Mouse (Mus musculus): Measurements from ENCODE around the gene Hcfc2. TPM values are rescaled to one million over a fixed set of nuclear protein-coding genes. Genes with fewer than 3 reads are reported as not detected.

Gene Hcfc2
- polyA plus RNA-seq, 1 experiment from 2014 or later: 39.2 TPM

DNA sequence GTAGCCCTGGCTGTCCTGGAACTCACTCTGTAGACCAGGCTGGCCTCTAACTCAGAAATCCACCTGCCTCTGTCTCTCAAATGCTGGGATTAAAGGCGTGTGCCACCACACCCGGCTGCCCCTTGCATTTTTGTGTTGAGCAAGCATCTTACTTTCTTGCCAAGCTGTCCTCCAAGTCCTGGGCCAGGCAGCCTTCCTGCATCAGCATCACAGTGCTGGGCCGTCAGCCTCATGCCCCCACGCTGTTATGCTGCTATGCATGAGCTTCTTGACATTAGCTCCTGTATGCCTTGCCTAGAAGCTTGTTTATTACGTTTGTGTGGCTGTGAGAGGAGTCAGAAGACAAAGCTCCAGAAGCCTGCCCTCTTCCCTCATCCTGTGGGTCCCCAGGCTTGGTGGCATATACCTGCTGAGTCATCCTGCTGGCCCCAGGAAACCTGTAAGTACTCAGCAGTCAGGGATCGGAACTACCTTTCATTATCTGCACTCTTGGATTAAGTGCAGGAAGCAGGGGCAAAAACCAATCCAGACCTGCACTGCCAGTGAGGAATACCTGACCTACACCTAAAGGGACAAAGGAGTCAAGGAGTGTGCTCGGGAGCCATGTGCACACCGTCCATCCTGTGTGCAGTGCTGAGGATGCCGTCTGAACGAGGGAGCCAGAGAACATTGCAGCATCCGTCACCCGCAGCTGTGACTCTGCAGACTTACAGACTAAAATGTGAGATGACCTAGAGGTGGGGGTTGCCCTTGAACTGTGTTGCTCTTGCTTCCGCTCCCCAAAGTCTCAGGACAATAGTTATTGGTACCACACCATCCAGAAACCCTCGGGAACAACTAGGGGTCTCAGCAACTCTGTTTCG is 51.3 kb downstream of the Hcfc2 start:
- H3K4me1 ChIP-seq (ENCODE audit: control insufficient read depth, insufficient read depth, low read length): no peaks in the 10 kb centered on the region
- H3K4me3 ChIP-seq (ENCODE audit: low read depth, low read length): no peak overlapping the region
- H3K27ac ChIP-seq (ENCODE audit: low read length): no peak overlapping the region
- H3K36me3 ChIP-seq (ENCODE audit: control insufficient read depth, insufficient read depth, low read length): peaks cover 39% of the 10 kb centered on the region
- no peak for ATAC-seq
- no peaks in the 10 kb centered on the region for H3K9me3 ChIP-seq (replicated peaks; ENCODE audit: control insufficient read depth, low read length, poor library complexity, severe bottlenecking)
- no peaks in the 10 kb centered on the region for H3K27me3 ChIP-seq (ENCODE audit: control insufficient read depth, insufficient read depth, low read depth, low read length)
- no peak overlapping the region for H3K4me2 ChIP-seq (ENCODE audit: low read length)
- no peak overlapping the region for H3K9ac ChIP-seq (ENCODE audit: low read depth, low read length)
- WGBS: 91% methylated on average over 15 of the region's 15 CpGs

DNA sequence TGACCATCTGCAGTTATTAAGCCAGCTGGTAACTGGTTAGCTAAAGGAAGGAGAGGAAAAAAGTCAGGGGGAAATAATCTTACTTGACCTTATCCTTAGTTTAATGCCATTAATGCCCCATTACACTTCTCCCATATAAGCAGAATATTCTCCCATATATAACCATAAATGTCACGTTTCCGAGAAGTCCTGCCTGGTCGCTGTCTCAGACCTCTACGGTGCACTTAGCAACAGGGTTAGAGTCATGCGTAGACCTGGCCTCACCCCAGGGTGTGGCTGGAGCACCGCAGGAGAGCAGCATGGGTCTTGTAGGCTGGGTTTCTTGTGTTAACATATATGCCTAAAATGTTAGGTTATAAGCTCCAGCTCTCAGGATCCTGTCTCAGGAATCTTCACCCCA is 54.8 kb downstream of the Hcfc2 start:
- Histone ChIP-seq H3K4me2 (ENCODE audit: low read length) (no peak overlapping the region), H3K27me3 (ENCODE audit: control insufficient read depth, insufficient read depth, low read depth, low read length) (no peaks in the 10 kb centered on the region), H3K36me3 (ENCODE audit: control insufficient read depth, insufficient read depth, low read length) (peaks cover 57% of the 10 kb centered on the region), H3K9ac (ENCODE audit: low read depth, low read length) (no peak overlapping the region), H3K4me1 (ENCODE audit: control insufficient read depth, insufficient read depth, low read length) (no peaks in the 10 kb centered on the region), H3K9me3 (replicated peaks; ENCODE audit: control insufficient read depth, low read length, poor library complexity, severe bottlenecking) (no peaks in the 10 kb centered on the region), H3K4me3 (ENCODE audit: low read depth, low read length) (no peak overlapping the region), H3K27ac (ENCODE audit: low read length) (no peak overlapping the region)
- no peak for ATAC-seq
- 94% methylated on average over 6 of the region's 6 CpGs for WGBS

DNA sequence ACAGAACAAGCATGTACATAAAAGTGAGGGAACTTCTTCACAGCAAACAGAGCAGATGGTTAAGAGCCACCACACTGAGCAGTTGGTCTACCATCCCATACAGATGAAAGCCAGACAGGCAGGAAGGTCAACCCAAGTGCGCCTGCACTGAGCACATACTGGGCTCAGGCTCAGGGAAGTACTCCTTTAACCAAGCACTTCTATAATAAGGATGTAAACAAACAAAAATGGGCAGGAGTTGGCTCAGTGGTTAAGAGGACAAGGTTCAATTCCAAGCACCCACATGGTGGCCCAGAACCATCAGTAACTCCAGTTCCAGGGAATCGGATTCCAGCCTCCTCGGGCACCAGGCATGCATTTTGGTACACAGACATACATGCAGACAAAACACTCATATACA is 57.0 kb downstream of the Hcfc2 start:
- Histone ChIP-seq H3K27ac (ENCODE audit: low read length) (no peak overlapping the region), H3K4me1 (ENCODE audit: control insufficient read depth, insufficient read depth, low read length) (0 out of 2 replicates have a peak, but pooled peaks cover 4% of the 10 kb centered on the region), H3K9me3 (replicated peaks; ENCODE audit: control insufficient read depth, low read length, poor library complexity, severe bottlenecking) (no peaks in the 10 kb centered on the region), H3K27me3 (ENCODE audit: control insufficient read depth, insufficient read depth, low read depth, low read length) (no peaks in the 10 kb centered on the region), H3K36me3 (ENCODE audit: control insufficient read depth, insufficient read depth, low read length) (peaks cover 55% of the 10 kb centered on the region), H3K4me3 (ENCODE audit: low read depth, low read length) (no peak overlapping the region), H3K9ac (ENCODE audit: low read depth, low read length) (no peak overlapping the region), H3K4me2 (ENCODE audit: low read length) (no peak overlapping the region)
- WGBS: 93% methylated on average over 3 of the region's 3 CpGs
- ATAC-seq: no peak

- peaks cover 45% of the 10 kb centered on the region for H3K36me3 ChIP-seq (ENCODE audit: control insufficient read depth, insufficient read depth, low read length)
- WGBS: 97% methylated on average over 1 of the region's 1 CpGs
- no peak for ATAC-seq
Measured at GRCm38 (mm10) chr10:82754642-82755041, 58.7 kb downstream of the Hcfc2 start.

DNA sequence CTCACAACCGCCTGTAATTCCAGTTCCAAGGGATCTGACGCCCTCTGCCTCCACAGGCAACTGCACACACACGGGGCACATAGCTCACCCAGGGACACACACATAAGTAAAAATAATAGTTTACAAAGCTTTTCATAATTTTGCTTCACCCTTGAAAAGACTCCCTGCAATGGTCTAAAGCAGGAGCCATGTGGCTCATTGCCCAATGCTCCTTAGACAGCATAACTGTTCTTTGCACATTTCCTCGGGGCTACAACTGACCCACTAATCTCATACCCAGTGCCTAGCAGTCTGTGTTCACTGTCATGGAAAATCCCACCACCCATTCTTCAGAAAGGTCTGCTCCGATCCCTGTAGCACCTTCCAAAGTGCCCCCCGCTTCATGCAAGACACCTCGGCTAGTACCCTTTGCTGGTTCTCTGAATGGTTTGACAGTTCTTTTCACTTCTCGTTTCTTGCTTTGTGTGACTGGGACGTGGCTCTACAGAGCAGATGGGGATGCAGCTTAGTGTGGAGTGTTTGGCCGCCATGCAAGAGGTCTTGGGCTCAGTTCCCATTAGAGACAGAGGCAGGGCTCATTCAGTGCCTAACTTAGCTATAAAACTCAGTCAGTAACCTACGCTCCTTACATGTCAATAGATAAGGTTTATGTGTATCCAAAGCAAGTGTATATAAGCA is 59.4 kb downstream of the Hcfc2 start:
- Histone ChIP-seq H3K4me1 (ENCODE audit: control insufficient read depth, insufficient read depth, low read length) (peaks cover 20% of the 10 kb centered on the region), H3K9ac (ENCODE audit: low read depth, low read length) (no peak overlapping the region), H3K27ac (ENCODE audit: low read length) (no peak overlapping the region), H3K9me3 (replicated peaks; ENCODE audit: control insufficient read depth, low read length, poor library complexity, severe bottlenecking) (no peaks in the 10 kb centered on the region), H3K4me3 (ENCODE audit: low read depth, low read length) (no peak overlapping the region), H3K4me2 (ENCODE audit: low read length) (no peak overlapping the region), H3K27me3 (ENCODE audit: control insufficient read depth, insufficient read depth, low read depth, low read length) (no peaks in the 10 kb centered on the region), H3K36me3 (ENCODE audit: control insufficient read depth, insufficient read depth, low read length) (peaks cover 42% of the 10 kb centered on the region)
- WGBS: 89% methylated on average over 11 of the region's 11 CpGs
- ATAC-seq: no peak

More at GRCm38 (mm10) chr10:82754642-82755041, 58.7 kb downstream of the Hcfc2 start:
- no peaks in the 10 kb centered on the region for H3K9me3 ChIP-seq (replicated peaks; ENCODE audit: control insufficient read depth, low read length, poor library complexity, severe bottlenecking)
- H3K27ac ChIP-seq (ENCODE audit: low read length): no peak overlapping the region
- no peak overlapping the region for H3K4me2 ChIP-seq (ENCODE audit: low read length)
- no peak overlapping the region for H3K4me3 ChIP-seq (ENCODE audit: low read depth, low read length)
- peaks cover 13% of the 10 kb centered on the region; the same call in 1 of the 2 replicates for H3K4me1 ChIP-seq (ENCODE audit: control insufficient read depth, insufficient read depth, low read length)
- H3K9ac ChIP-seq (ENCODE audit: low read depth, low read length): no peak overlapping the region
- no peaks in the 10 kb centered on the region for H3K27me3 ChIP-seq (ENCODE audit: control insufficient read depth, insufficient read depth, low read depth, low read length)

DNA sequence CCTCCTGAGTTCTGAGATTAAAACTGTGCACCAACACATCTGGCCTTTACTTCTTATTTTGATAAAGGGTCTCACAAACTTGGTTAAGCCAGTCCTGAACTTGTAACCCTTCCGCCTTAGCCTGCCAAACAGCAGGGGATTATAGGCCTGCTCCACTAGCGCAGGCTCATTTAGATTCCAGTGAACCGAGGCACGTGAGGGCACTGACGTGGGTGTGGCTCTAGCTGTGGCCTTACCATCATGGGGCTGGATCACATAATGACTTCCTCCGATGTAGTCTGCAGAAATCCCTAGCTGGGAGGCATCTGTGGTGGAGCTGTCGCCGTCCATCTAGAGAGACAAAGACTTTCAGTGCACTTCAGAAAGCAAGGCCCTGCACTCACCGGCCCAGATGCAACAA is 60.5 kb downstream of the Hcfc2 start:
- WGBS: 93% methylated on average over 9 of the region's 9 CpGs

DNA sequence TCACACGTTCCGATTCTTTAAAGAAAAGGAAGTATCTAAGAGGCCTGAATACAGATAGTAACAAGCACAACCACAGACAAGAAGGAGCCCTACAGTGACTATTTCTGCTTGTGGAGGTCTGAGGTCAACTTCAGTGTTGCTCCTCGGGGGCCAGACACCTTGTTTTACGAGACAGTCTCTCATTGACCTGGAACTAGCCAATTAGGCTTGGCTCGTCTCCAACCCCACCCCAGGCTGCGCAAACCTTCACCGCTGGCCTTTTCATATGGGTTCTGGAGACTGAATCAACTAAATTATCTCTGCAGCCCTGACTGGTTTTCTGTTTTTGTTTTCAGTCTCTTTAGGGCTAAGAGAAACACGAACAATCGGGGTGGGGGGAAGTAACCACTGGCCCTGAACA is 61.4 kb downstream of the Hcfc2 start:
- WGBS: 70% methylated on average over 9 of the region's 9 CpGs
- ATAC-seq: no peak
- Histone ChIP-seq H3K9me3 (replicated peaks; ENCODE audit: control insufficient read depth, low read length, poor library complexity, severe bottlenecking) (no peaks in the 10 kb centered on the region), H3K4me3 (ENCODE audit: low read depth, low read length) (no peak overlapping the region), H3K27me3 (ENCODE audit: control insufficient read depth, insufficient read depth, low read depth, low read length) (no peaks in the 10 kb centered on the region), H3K27ac (ENCODE audit: low read length) (no peak overlapping the region), H3K4me2 (ENCODE audit: low read length) (no peak overlapping the region), H3K36me3 (ENCODE audit: control insufficient read depth, insufficient read depth, low read length) (peaks cover 32% of the 10 kb centered on the region), H3K4me1 (ENCODE audit: control insufficient read depth, insufficient read depth, low read length) (peaks cover 37% of the 10 kb centered on the region), H3K9ac (ENCODE audit: low read depth, low read length) (no peak overlapping the region)

More for the DNA sequence above, 60.5 kb downstream of the Hcfc2 start:
- Histone ChIP-seq H3K9ac (ENCODE audit: low read depth, low read length) (no peak overlapping the region), H3K27ac (ENCODE audit: low read length) (no peak overlapping the region), H3K4me2 (ENCODE audit: low read length) (no peak overlapping the region), H3K9me3 (replicated peaks; ENCODE audit: control insufficient read depth, low read length, poor library complexity, severe bottlenecking) (no peaks in the 10 kb centered on the region), H3K36me3 (ENCODE audit: control insufficient read depth, insufficient read depth, low read length) (peaks cover 34% of the 10 kb centered on the region), H3K4me1 (ENCODE audit: control insufficient read depth, insufficient read depth, low read length) (peaks cover 31% of the 10 kb centered on the region), H3K27me3 (ENCODE audit: control insufficient read depth, insufficient read depth, low read depth, low read length) (no peaks in the 10 kb centered on the region), H3K4me3 (ENCODE audit: low read depth, low read length) (no peak overlapping the region)
- no peak for ATAC-seq

- Histone ChIP-seq H3K4me1 (ENCODE audit: control insufficient read depth, insufficient read depth, low read length) (peaks cover 40% of the 10 kb centered on the region), H3K9me3 (replicated peaks; ENCODE audit: control insufficient read depth, low read length, poor library complexity, severe bottlenecking) (no peaks in the 10 kb centered on the region), H3K9ac (ENCODE audit: low read depth, low read length) (no peak overlapping the region), H3K27ac (ENCODE audit: low read length) (no peak overlapping the region), H3K4me2 (ENCODE audit: low read length) (no peak overlapping the region), H3K36me3 (ENCODE audit: control insufficient read depth, insufficient read depth, low read length) (peaks cover 28% of the 10 kb centered on the region), H3K4me3 (ENCODE audit: low read depth, low read length) (no peak overlapping the region), H3K27me3 (ENCODE audit: control insufficient read depth, insufficient read depth, low read depth, low read length) (no peaks in the 10 kb centered on the region)
- ATAC-seq: no peak
- WGBS: 62% methylated on average over 6 of the region's 6 CpGs
Measured at GRCm38 (mm10) chr10:82758368-82758767, 62.4 kb downstream of the Hcfc2 start.

GRCm38 (mm10) chr10:82758878-82759277 is 62.9 kb downstream of the Hcfc2 start:
- Histone ChIP-seq H3K4me2 (ENCODE audit: low read length) (no peak overlapping the region), H3K4me1 (ENCODE audit: control insufficient read depth, insufficient read depth, low read length) (peaks cover 40% of the 10 kb centered on the region)
- WGBS: 95% methylated on average over 3 of the region's 3 CpGs

More at GRCm38 (mm10) chr10:82758878-82759277, 62.9 kb downstream of the Hcfc2 start:
- Histone ChIP-seq H3K4me3 (ENCODE audit: low read depth, low read length) (no peak overlapping the region), H3K27me3 (ENCODE audit: control insufficient read depth, insufficient read depth, low read depth, low read length) (no peaks in the 10 kb centered on the region), H3K27ac (ENCODE audit: low read length) (no peak overlapping the region), H3K36me3 (ENCODE audit: control insufficient read depth, insufficient read depth, low read length) (peaks cover 25% of the 10 kb centered on the region), H3K9me3 (replicated peaks; ENCODE audit: control insufficient read depth, low read length, poor library complexity, severe bottlenecking) (no peaks in the 10 kb centered on the region), H3K9ac (ENCODE audit: low read depth, low read length) (no peak overlapping the region)
- ATAC-seq: no peak

All from midbrain, embryonic 16.5 days (tissue).